Mouse (Mus musculus): ENCODE data around the gene Eps8.

GRCm38 (mm10) chr6:137557671-137558070 is 97.0 kb downstream of the Eps8 start:
- TF ChIP-seq CTCF (IDR thresholded peaks at IDR 0.05; ENCODE audit: extremely low read depth, insufficient read depth, insufficient read length, insufficient replicate concordance) = no peak
- TF ChIP-seq POLR2A (IDR thresholded peaks at IDR 0.05; ENCODE audit: low read depth, low read length) = no peak
